Mouse (Mus musculus) midbrain, postnatal 0 days (tissue): Measurements from ENCODE around the gene Surf1. TPM values are rescaled to one million over a fixed set of nuclear protein-coding genes. Genes with fewer than 3 reads are reported as not detected.
A peak's percentile ranks its signal among the peaks of the same experiment; 100 is the strongest.

ENCODE experiments used
- ATAC-seq: fragments of 200-750 bp; cut with Nextera tagmentation; 2 replicates; pipeline ENCODE4 v1.8.0; 2017; ENCODE audit warnings: moderate number of reproducible peaks, mild to moderate bottlenecking, moderate TSS enrichment, moderate library complexity; ENCODE audit not compliant: low FRiP score
- DNase-seq: peaks from one replicate; pipeline ENCODE4 v3.0.0-alpha.2; 2015; ENCODE audit warnings: low spot score
- H3K27ac ChIP-seq: fragments of 300-500 bp; sonication (generic); 2 replicates; pipeline ENCODE4 v1.5.1; 2014; ENCODE audit warnings: low read depth, mild to moderate bottlenecking, low read length, mixed read lengths
- H3K27me3 ChIP-seq: fragments of 300-500 bp; sonication (generic); 2 replicates; pipeline ENCODE4 v1.6.1; 2014; ENCODE audit warnings: low read length, control low read depth, mixed read lengths; ENCODE audit not compliant: insufficient read depth
- H3K36me3 ChIP-seq: fragments of 300-500 bp; sonication (generic); 2 replicates; pipeline ENCODE4 v1.6.1; 2014; ENCODE audit warnings: low read length, control low read depth, mixed read lengths; ENCODE audit not compliant: insufficient read depth
- H3K4me1 ChIP-seq: fragments of 300-500 bp; sonication (generic); 2 replicates; pipeline ENCODE4 v1.6.1; 2014; ENCODE audit warnings: mild to moderate bottlenecking, control low read depth, antibody characterized with exemption, low read length, mixed read lengths; ENCODE audit not compliant: insufficient read depth
- H3K4me2 ChIP-seq: fragments of 300-500 bp; sonication (generic); 2 replicates; pipeline ENCODE4 v1.6.1; 2014; ENCODE audit warnings: low read depth, mild to moderate bottlenecking, low read length, mixed read lengths; ENCODE audit not compliant: poor library complexity, severe bottlenecking
- H3K4me3 ChIP-seq: fragments of 300-500 bp; sonication (generic); 2 replicates; pipeline ENCODE4 v1.5.1; 2014; ENCODE audit warnings: low read depth, mild to moderate bottlenecking, low read length, moderate library complexity
- H3K9ac ChIP-seq: fragments of 300-500 bp; sonication (generic); replicated peaks from 2 replicates; pipeline ENCODE4 v1.6.1; 2014; ENCODE audit warnings: mild to moderate bottlenecking, low read length, moderate library complexity, mixed read lengths; ENCODE audit not compliant: poor library complexity, severe bottlenecking
- H3K9me3 ChIP-seq: fragments of 300-500 bp; sonication (generic); 2 replicates; pipeline ENCODE4 v1.6.1; 2016; ENCODE audit warnings: low read length, control low read depth
- CTCF ChIP-seq: IDR thresholded peaks from 2 replicates; pipeline ENCODE4 v1.5.1; 2016; ENCODE audit warnings: antibody characterized with exemption, mild to moderate bottlenecking
- WGBS: fragments of 180-500 bp; shearing (Covaris S2); extraction: QIAGEN DNeasy Blood & Tissue Kit; methylation state at CpG from one replicate; pipeline ENCODE4 v1.1.7; 2014; 5-methylcytosine and 5-hydroxymethylcytosine counted together
- polyA plus RNA-seq: library from polyadenylated mRNA; unstranded; fragments of >200 nt; fragmentation: Nextera tagmentation; extraction: Ambion mirVana; gene quantifications from 2 replicates; pipeline ENCODE4 v1.2.1, GENCODE M21; 2015
- total RNA-seq: library from RNA; depleted of rRNA; stranded (reverse); fragments of >200 nt; gene quantifications from 2 replicates; pipeline ENCODE4 v1.2.3, GENCODE M21; 2014

Surf1 gene
- total and polyA plus RNA-seq, 2 experiments from 2014 or later, result 59.7 to 112 TPM

- Histone ChIP-seq H3K27ac (no peak overlapping the region), H3K4me1 (no peaks in the 10 kb centered on the region), H3K4me3 (no peak overlapping the region), H3K4me2 (no peak overlapping the region), H3K27me3 (no peaks in the 10 kb centered on the region), H3K9me3 (no peaks in the 10 kb centered on the region), H3K36me3 (0 out of 2 replicates have a peak, but pooled peaks cover 5% of the 10 kb centered on the region), H3K9ac (no peak overlapping the region)
- 85% methylated on average over 3 of the region's 3 CpGs for WGBS
- ATAC-seq (no peak), DNase-seq (no peak)
- TF ChIP-seq CTCF, result no peak
These were observed 26.9 kb upstream of the Surf1 start for GRCm38 (mm10) chr2:26943253-26943652.

GRCm38 (mm10) chr2:26941539-26941938 is 25.2 kb upstream of the Surf1 start:
- TF ChIP-seq CTCF, result 0 out of 2 replicates have a peak, but pooled peaks have one; percentile 4
- H3K27ac ChIP-seq, result no peak overlapping the region
- no peaks in the 10 kb centered on the region for H3K27me3 ChIP-seq
- H3K4me3 ChIP-seq, result no peak overlapping the region
- WGBS, result 41% methylated on average over 5 of the region's 5 CpGs
- no peak overlapping the region for H3K9ac ChIP-seq
- H3K4me1 ChIP-seq, result no peaks in the 10 kb centered on the region
- no peaks in the 10 kb centered on the region for H3K36me3 ChIP-seq
- no peak overlapping the region for H3K4me2 ChIP-seq
- ATAC-seq (no peak), DNase-seq (no peak)
- no peaks in the 10 kb centered on the region for H3K9me3 ChIP-seq

DNA sequence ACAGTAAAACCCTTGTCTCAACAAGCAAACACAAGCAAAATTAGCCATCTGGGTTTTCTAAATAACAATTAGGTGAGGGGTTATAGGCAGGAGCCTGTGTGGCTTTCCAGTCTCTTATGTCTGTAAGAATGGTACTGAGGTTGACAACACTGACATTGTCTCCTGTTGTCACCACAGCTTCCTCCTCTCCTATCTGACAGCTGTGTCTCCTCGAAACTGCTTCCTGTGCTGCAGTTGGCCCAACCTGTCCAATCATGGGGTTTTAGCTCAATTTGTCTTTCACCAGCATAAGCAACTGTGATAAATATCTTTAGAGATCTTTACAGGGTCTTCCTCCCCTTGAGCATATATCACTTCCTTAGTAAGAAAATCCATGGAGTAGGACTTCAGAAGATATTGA is 20.1 kb upstream of the Surf1 start:
- Histone ChIP-seq H3K27me3 (no peaks in the 10 kb centered on the region), H3K9ac (no peak overlapping the region), H3K4me1 (peaks cover 5% of the 10 kb centered on the region; the same call in 1 of the 2 replicates), H3K27ac (no peak overlapping the region), H3K9me3 (no peaks in the 10 kb centered on the region), H3K4me3 (no peak overlapping the region), H3K4me2 (no peak overlapping the region), H3K36me3 (no peaks in the 10 kb centered on the region)
- TF ChIP-seq CTCF, result no peak
- 62% methylated on average over 1 of the region's 1 CpGs for WGBS
- ATAC-seq (no peak), DNase-seq (no peak)

GRCm38 (mm10) chr2:26935286-26935685 is 19.0 kb upstream of the Surf1 start:
- no peak for TF ChIP-seq CTCF
- Histone ChIP-seq H3K4me2 (no peak overlapping the region), H3K27ac (no peak overlapping the region), H3K9me3 (no peaks in the 10 kb centered on the region), H3K9ac (no peak overlapping the region), H3K4me3 (no peak overlapping the region), H3K36me3 (peaks cover 3% of the 10 kb centered on the region; the same call in 1 of the 2 replicates), H3K4me1 (peaks cover 7% of the 10 kb centered on the region; the same call in 1 of the 2 replicates), H3K27me3 (no peaks in the 10 kb centered on the region)
- ATAC-seq, result no peak
- no peak for DNase-seq
- WGBS, result 88% methylated on average over 2 of the region's 2 CpGs

GRCm38 (mm10) chr2:26933304-26934055 is 17.1 kb upstream of the Surf1 start, which contains the start of the genes Surf4 and Stkld1:
TSS of gene Surf4 (minus strand) at chr2:26933928.
TSS of gene Stkld1 (plus strand) at chr2:26934047.
- WGBS, result 1% methylated on average over 45 of the region's 70 CpGs
- peak within 1 kb of the TSS; percentile 96 for H3K9ac ChIP-seq
- no peak for TF ChIP-seq CTCF
- peak within 1 kb of the TSS; percentile 78 for H3K27ac ChIP-seq
- H3K27me3 ChIP-seq, result no peaks in the 10 kb centered on the region
- DNase-seq (peak; percentile 94), ATAC-seq (peak; percentile 94)
- peaks cover 8% of the 10 kb centered on the region for H3K36me3 ChIP-seq
- peak within 1 kb of the TSS; percentile 93 for H3K4me3 ChIP-seq
- H3K4me1 ChIP-seq, result peaks cover 7% of the 10 kb centered on the region; the same call in 1 of the 2 replicates
- H3K9me3 ChIP-seq, result no peaks in the 10 kb centered on the region
- peak within 1 kb of the TSS; percentile 91 for H3K4me2 ChIP-seq
